Mouse (Mus musculus): Measurements from ENCODE around the gene Kansl1. TPM values are rescaled to one million over a fixed set of nuclear protein-coding genes. Genes with fewer than 3 reads are reported as not detected.

The Kansl1 gene
- polyA plus RNA-seq, 1 experiment from 2014 or later, result 22.2 TPM

DNA sequence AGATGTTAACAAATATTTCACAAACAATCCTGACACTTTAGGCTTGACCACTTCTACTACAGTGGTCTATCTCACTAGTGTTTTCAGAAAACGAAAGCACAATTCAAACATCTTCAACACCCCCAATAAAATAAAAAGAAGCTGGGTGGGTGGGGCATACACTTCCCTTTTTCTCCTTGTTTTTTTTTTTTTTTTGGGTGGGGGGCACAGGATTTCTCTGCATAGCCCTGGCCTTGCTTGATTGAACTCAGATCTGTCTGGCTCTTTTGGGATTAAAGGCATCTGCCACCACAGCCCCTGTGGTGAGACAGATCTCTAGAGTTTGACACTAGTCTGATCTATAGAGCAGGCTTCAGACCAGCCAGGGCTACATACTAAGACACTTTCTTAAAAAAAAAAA, 106.0 kb downstream of the Kansl1 start:
- H3K9ac ChIP-seq (ENCODE audit: low read depth, low read length), result no peak overlapping the region
- no peaks in the 10 kb centered on the region for H3K36me3 ChIP-seq (ENCODE audit: control insufficient read depth, insufficient read depth, low read length)
- WGBS, result 93% methylated on average over 1 of the region's 1 CpGs
- H3K4me3 ChIP-seq (ENCODE audit: low read length), result no peak overlapping the region
- H3K27me3 ChIP-seq (replicated peaks; ENCODE audit: control insufficient read depth, insufficient read depth, low read length), result no peaks in the 10 kb centered on the region
- no peak for ATAC-seq
- H3K27ac ChIP-seq (ENCODE audit: low read depth, low read length), result no peak overlapping the region
- H3K4me1 ChIP-seq (ENCODE audit: control insufficient read depth, insufficient read depth, low read depth, low read length), result no peaks in the 10 kb centered on the region
- H3K4me2 ChIP-seq (ENCODE audit: low read length), result no peak overlapping the region
- no peaks in the 10 kb centered on the region for H3K9me3 ChIP-seq (ENCODE audit: control insufficient read depth, low read length)

- H3K9ac ChIP-seq (ENCODE audit: low read depth, low read length), result no peak overlapping the region
- no peak for ATAC-seq
- H3K36me3 ChIP-seq (ENCODE audit: control insufficient read depth, insufficient read depth, low read length), result peaks cover under 1% of the 10 kb centered on the region; the same call in 1 of the 2 replicates
- H3K4me2 ChIP-seq (ENCODE audit: low read length), result no peak overlapping the region
- no peak overlapping the region for H3K4me3 ChIP-seq (ENCODE audit: low read length)
- no peak overlapping the region for H3K27ac ChIP-seq (ENCODE audit: low read depth, low read length)
- no peaks in the 10 kb centered on the region for H3K27me3 ChIP-seq (replicated peaks; ENCODE audit: control insufficient read depth, insufficient read depth, low read length)
- WGBS, result 67% methylated on average over 2 of the region's 2 CpGs
- no peaks in the 10 kb centered on the region for H3K9me3 ChIP-seq (ENCODE audit: control insufficient read depth, low read length)
- no peaks in the 10 kb centered on the region for H3K4me1 ChIP-seq (ENCODE audit: control insufficient read depth, insufficient read depth, low read depth, low read length)
Measured at GRCm38 (mm10) chr11:104361790-104362189, 106.9 kb downstream of the Kansl1 start.

DNA sequence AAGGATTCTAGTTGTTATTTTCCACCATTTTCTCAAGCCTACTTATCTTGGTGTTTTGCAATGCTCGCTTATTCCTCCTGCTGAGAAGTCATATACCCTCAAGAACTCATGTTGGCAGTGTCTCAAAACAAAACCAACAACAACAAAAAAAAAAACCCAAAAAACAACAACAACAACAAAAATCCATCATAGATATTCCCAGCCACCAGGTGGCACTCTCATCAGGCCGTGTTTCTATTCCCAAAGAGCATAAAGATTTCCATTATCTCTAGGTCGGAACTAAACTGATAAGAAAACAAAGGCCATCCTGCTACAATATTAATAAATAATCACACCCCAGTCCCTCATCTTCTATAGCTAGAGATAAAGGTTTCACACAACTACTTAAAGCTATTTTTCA, 121.7 kb downstream of the Kansl1 start:
- Histone ChIP-seq H3K27me3 (replicated peaks; ENCODE audit: control insufficient read depth, insufficient read depth, low read length) (no peaks in the 10 kb centered on the region), H3K4me3 (ENCODE audit: low read length) (no peak overlapping the region), H3K36me3 (ENCODE audit: control insufficient read depth, insufficient read depth, low read length) (peaks cover 36% of the 10 kb centered on the region), H3K4me1 (ENCODE audit: control insufficient read depth, insufficient read depth, low read depth, low read length) (no peaks in the 10 kb centered on the region), H3K9ac (ENCODE audit: low read depth, low read length) (no peak overlapping the region), H3K27ac (ENCODE audit: low read depth, low read length) (no peak overlapping the region), H3K9me3 (ENCODE audit: control insufficient read depth, low read length) (no peaks in the 10 kb centered on the region), H3K4me2 (ENCODE audit: low read length) (no peak overlapping the region)
- 60% methylated on average over 3 of the region's 3 CpGs for WGBS
- no peak for ATAC-seq

DNA sequence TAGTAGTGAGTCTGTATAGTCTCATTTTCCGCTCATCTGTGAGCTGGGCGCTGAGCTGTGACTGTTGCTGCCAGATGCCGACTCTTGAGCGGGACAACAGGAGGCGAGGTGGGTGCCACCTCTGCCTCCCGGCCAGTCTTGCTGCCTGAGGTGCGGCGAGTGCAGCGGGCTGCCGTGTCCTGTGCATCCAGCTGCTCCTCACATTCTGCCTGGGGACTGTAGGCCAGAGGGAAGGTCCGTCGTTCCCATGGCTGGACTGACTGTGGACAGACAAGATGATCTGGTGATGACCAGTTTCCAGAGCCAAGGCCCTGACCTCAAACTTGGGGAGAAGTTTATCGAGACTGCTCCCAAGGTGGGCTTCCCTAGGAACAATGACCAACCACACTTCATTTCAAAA, 133.7 kb downstream of the Kansl1 start:
- no peak overlapping the region for H3K27ac ChIP-seq (ENCODE audit: low read depth, low read length)
- ATAC-seq, result no peak
- no peak overlapping the region for H3K4me2 ChIP-seq (ENCODE audit: low read length)
- H3K9ac ChIP-seq (ENCODE audit: low read depth, low read length), result no peak overlapping the region
- H3K27me3 ChIP-seq (replicated peaks; ENCODE audit: control insufficient read depth, insufficient read depth, low read length), result no peaks in the 10 kb centered on the region
- 85% methylated on average over 13 of the region's 13 CpGs for WGBS
- no peak overlapping the region for H3K4me3 ChIP-seq (ENCODE audit: low read length)
- peaks cover 37% of the 10 kb centered on the region for H3K36me3 ChIP-seq (ENCODE audit: control insufficient read depth, insufficient read depth, low read length)
- no peaks in the 10 kb centered on the region for H3K4me1 ChIP-seq (ENCODE audit: control insufficient read depth, insufficient read depth, low read depth, low read length)
- H3K9me3 ChIP-seq (ENCODE audit: control insufficient read depth, low read length), result no peaks in the 10 kb centered on the region

DNA sequence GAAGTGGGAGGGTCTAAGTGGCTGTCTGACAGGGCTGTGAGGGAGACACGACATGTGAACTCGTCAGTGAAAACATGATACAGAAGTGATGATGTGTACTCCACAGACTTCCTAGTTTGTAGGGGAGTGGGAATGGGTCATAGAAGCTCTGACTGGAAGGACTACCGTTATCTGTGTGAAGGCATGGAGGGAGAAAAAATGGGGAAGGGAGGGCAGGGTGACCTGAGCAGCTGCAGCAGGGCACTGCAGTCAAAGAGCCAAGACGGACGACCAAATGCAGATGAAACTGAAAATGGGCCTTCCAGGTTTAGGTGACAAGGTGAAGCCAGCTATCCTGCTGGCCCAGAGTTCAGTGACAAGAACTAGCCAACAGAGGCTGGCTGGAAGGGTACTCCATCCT, 134.5 kb downstream of the Kansl1 start:
- H3K4me3 ChIP-seq (ENCODE audit: low read length), result no peak overlapping the region
- H3K4me1 ChIP-seq (ENCODE audit: control insufficient read depth, insufficient read depth, low read depth, low read length), result no peaks in the 10 kb centered on the region
- WGBS, result 74% methylated on average over 5 of the region's 5 CpGs
- H3K4me2 ChIP-seq (ENCODE audit: low read length), result no peak overlapping the region
- H3K27ac ChIP-seq (ENCODE audit: low read depth, low read length), result no peak overlapping the region
- ATAC-seq, result no peak
- no peaks in the 10 kb centered on the region for H3K27me3 ChIP-seq (replicated peaks; ENCODE audit: control insufficient read depth, insufficient read depth, low read length)
- peaks cover 37% of the 10 kb centered on the region for H3K36me3 ChIP-seq (ENCODE audit: control insufficient read depth, insufficient read depth, low read length)
- H3K9me3 ChIP-seq (ENCODE audit: control insufficient read depth, low read length), result no peaks in the 10 kb centered on the region
- H3K9ac ChIP-seq (ENCODE audit: low read depth, low read length), result no peak overlapping the region

DNA sequence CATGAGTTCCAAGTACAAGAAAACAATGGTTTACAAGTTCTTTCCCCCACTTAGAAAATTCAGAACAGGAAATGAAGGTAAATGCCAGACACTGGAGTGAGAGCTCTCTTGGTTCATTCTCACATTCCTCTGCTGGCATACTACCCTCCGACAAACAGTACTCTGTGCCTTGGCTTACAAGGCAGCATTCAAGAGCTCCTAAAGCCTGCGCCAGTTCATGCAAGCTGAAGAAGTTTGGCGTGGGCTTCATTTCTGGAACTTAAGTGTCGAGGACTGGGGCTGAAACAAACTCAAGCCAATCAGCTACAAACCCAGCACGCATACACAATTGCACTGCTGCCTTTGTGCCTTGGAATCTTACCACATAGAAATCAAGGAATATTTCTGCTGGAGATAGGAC, 136.6 kb downstream of the Kansl1 start:
- Histone ChIP-seq H3K9me3 (ENCODE audit: control insufficient read depth, low read length) (no peaks in the 10 kb centered on the region), H3K27ac (ENCODE audit: low read depth, low read length) (peak overlapping the region; percentile 63), H3K27me3 (replicated peaks; ENCODE audit: control insufficient read depth, insufficient read depth, low read length) (no peaks in the 10 kb centered on the region), H3K4me1 (ENCODE audit: control insufficient read depth, insufficient read depth, low read depth, low read length) (no peaks in the 10 kb centered on the region), H3K4me3 (ENCODE audit: low read length) (no peak overlapping the region), H3K4me2 (ENCODE audit: low read length) (no peak overlapping the region), H3K36me3 (ENCODE audit: control insufficient read depth, insufficient read depth, low read length) (peaks cover 32% of the 10 kb centered on the region), H3K9ac (ENCODE audit: low read depth, low read length) (no peak overlapping the region)
- ATAC-seq, result no peak
- WGBS, result 81% methylated on average over 5 of the region's 5 CpGs

DNA sequence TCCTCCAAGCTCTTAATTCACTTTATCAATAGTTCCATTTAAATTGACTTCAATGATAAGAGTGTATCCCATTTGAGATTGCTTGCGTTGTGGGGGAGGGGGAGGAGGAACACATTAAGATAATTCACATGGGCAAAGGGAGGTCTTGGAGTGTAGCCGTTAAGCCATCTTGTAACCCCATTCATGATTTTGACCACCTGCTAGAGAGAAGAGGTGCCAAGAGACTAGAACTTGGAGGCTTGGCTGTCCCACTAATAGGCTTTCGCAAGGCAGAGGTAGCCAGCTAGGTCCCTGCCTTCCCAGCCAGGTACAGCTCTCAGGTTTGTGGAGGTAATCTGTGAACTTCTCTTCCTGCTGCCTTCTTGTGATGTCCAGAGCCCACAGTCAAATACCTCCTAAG, 137.5 kb downstream of the Kansl1 start:
- H3K36me3 ChIP-seq (ENCODE audit: control insufficient read depth, insufficient read depth, low read length), result peaks cover 28% of the 10 kb centered on the region
- no peak overlapping the region for H3K9ac ChIP-seq (ENCODE audit: low read depth, low read length)
- 88% methylated on average over 3 of the region's 3 CpGs for WGBS

DNA sequence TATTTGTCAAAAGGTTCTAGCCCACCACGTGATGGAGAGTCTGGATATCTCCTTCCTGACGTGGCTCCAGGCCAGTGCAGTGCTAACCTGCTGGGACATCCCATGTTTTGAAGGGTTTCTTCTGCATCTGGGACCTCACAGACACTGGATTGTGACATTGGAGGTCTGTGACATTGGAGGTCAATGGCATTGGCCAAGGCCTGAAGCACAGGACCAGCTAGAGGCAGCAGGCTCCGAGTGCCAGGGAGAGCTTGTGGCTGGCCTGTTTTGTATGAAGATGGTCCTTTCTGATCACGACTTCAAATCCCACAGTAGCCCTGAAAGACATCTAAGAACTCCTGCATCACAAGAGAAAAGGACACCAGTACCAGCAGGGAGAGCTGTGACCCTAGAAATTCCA, 138.5 kb downstream of the Kansl1 start:
- no peaks in the 10 kb centered on the region for H3K27me3 ChIP-seq (replicated peaks; ENCODE audit: control insufficient read depth, insufficient read depth, low read length)
- no peaks in the 10 kb centered on the region for H3K4me1 ChIP-seq (ENCODE audit: control insufficient read depth, insufficient read depth, low read depth, low read length)
- H3K36me3 ChIP-seq (ENCODE audit: control insufficient read depth, insufficient read depth, low read length), result peaks cover 18% of the 10 kb centered on the region
- H3K9me3 ChIP-seq (ENCODE audit: control insufficient read depth, low read length), result no peaks in the 10 kb centered on the region
- H3K9ac ChIP-seq (ENCODE audit: low read depth, low read length), result no peak overlapping the region
- no peak for ATAC-seq
- H3K27ac ChIP-seq (ENCODE audit: low read depth, low read length), result no peak overlapping the region
- 79% methylated on average over 4 of the region's 4 CpGs for WGBS
- H3K4me3 ChIP-seq (ENCODE audit: low read length), result no peak overlapping the region
- no peak overlapping the region for H3K4me2 ChIP-seq (ENCODE audit: low read length)

More for the DNA sequence above, 137.5 kb downstream of the Kansl1 start:
- no peaks in the 10 kb centered on the region for H3K4me1 ChIP-seq (ENCODE audit: control insufficient read depth, insufficient read depth, low read depth, low read length)
- no peak for ATAC-seq
- no peaks in the 10 kb centered on the region for H3K27me3 ChIP-seq (replicated peaks; ENCODE audit: control insufficient read depth, insufficient read depth, low read length)
- no peaks in the 10 kb centered on the region for H3K9me3 ChIP-seq (ENCODE audit: control insufficient read depth, low read length)
- no peak overlapping the region for H3K4me3 ChIP-seq (ENCODE audit: low read length)
- H3K27ac ChIP-seq (ENCODE audit: low read depth, low read length), result peak overlapping the region; percentile 40; the same call in 1 of the 2 replicates
- H3K4me2 ChIP-seq (ENCODE audit: low read length), result no peak overlapping the region

DNA sequence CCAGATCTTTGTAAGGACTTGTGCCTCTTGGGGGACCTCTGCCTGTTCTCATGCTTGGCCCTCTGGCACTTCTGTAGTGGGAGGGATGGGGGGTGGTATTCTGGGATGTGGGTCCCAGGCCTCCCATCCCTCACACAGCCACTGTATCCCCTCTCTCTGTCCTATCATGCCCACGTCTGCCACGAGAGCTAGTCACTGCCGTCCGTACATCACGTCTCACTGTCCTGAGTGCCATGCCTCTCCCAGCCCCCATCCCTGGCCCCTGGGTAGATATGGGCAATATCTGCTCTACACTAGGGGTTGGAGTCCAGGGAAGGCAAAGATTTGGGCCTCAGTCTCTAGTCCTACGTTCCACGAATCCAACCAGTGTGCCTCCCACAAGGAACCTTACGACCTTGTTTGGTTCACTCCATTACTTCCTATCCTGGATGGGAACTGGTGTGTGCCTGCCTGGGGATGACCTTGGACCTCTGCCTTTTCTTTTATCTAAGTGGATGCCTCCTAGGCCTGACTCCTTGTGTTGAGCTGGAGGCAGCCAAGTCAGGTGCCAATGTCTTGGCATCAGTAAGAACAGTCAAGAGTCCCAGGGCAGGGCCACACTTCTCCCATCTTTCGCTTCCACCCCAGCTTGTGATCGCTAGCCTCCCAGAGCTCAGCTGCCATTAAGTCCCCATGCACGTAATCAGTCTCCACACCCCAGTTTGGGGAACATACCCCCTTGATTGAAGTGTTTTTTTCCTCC, 139.3 kb downstream of the Kansl1 start:
- H3K9me3 ChIP-seq (ENCODE audit: control insufficient read depth, low read length), result no peaks in the 10 kb centered on the region
- H3K36me3 ChIP-seq (ENCODE audit: control insufficient read depth, insufficient read depth, low read length), result peaks cover 10% of the 10 kb centered on the region
- no peak overlapping the region for H3K9ac ChIP-seq (ENCODE audit: low read depth, low read length)
- H3K4me1 ChIP-seq (ENCODE audit: control insufficient read depth, insufficient read depth, low read depth, low read length), result no peaks in the 10 kb centered on the region
- 81% methylated on average over 11 of the region's 11 CpGs for WGBS
- ATAC-seq, result 0 out of 2 replicates have a peak, but pooled peaks have one; percentile 11
- H3K27ac ChIP-seq (ENCODE audit: low read depth, low read length), result no peak overlapping the region
- no peak overlapping the region for H3K4me3 ChIP-seq (ENCODE audit: low read length)
- no peak overlapping the region for H3K4me2 ChIP-seq (ENCODE audit: low read length)
- H3K27me3 ChIP-seq (replicated peaks; ENCODE audit: control insufficient read depth, insufficient read depth, low read length), result no peaks in the 10 kb centered on the region

All from hindbrain, embryonic 16.5 days (tissue).